Mouse (Mus musculus) hindbrain, embryonic 15.5 days (tissue): ENCODE data around the gene Cacna1e. TPM values are rescaled to one million over a fixed set of nuclear protein-coding genes. Genes with fewer than 3 reads are reported as not detected.

Experiments used
- ATAC-seq: fragments of 200-750 bp; cut with Nextera tagmentation; 2 replicates; pipeline ENCODE4 v1.8.0; 2017; ENCODE audit warnings: low read depth, moderate number of reproducible peaks, moderate TSS enrichment; ENCODE audit not compliant: low FRiP score
- H3K27ac ChIP-seq: fragments of 300-500 bp; sonication (generic); replicated peaks from 2 replicates; pipeline ENCODE4 v1.5.1; 2015; ENCODE audit warnings: mild to moderate bottlenecking, inconsistent platforms
- H3K27me3 ChIP-seq: fragments of 300-500 bp; sonication (generic); 2 replicates; pipeline ENCODE4 v1.6.1; 2015; ENCODE audit warnings: control low read depth, inconsistent platforms
- H3K36me3 ChIP-seq: fragments of 300-500 bp; sonication (generic); 2 replicates; pipeline ENCODE4 v1.6.1; 2015; ENCODE audit warnings: control low read depth, inconsistent platforms
- H3K4me1 ChIP-seq: fragments of 300-500 bp; sonication (generic); replicated peaks from 2 replicates; pipeline ENCODE4 v1.6.1; 2015; ENCODE audit warnings: control low read depth, inconsistent platforms
- H3K4me2 ChIP-seq: fragments of 300-500 bp; sonication (generic); 2 replicates; pipeline ENCODE4 v1.6.1; 2015; ENCODE audit warnings: moderate library complexity, mild to moderate bottlenecking, inconsistent platforms
- H3K4me3 ChIP-seq: fragments of 300-500 bp; sonication (generic); 2 replicates; pipeline ENCODE4 v1.5.1; 2015; ENCODE audit warnings: mild to moderate bottlenecking, inconsistent platforms
- H3K9ac ChIP-seq: fragments of 300-500 bp; sonication (generic); 2 replicates; pipeline ENCODE4 v1.6.1; 2015; ENCODE audit warnings: inconsistent platforms
- H3K9me3 ChIP-seq: fragments of 300-500 bp; sonication (generic); 2 replicates; pipeline ENCODE4 v1.6.1; 2016; ENCODE audit warnings: control low read depth, inconsistent platforms
- WGBS: fragments of 180-500 bp; shearing (Covaris S2); methylation state at CpG from one replicate; pipeline ENCODE4 v1.1.7; 2015; 5-methylcytosine and 5-hydroxymethylcytosine counted together
- polyA plus RNA-seq: library from polyadenylated mRNA; unstranded; fragments of >200 nt; fragmentation: Nextera tagmentation; extraction: Ambion mirVana; gene quantifications from 2 replicates; pipeline ENCODE4 v1.2.1, GENCODE M21; 2015

The Cacna1e gene
- polyA plus RNA-seq, 1 experiment from 2014 or later, result 15.2 TPM

GRCm38 (mm10) chr1:154798771-154799170 lies 85.5 kb downstream of the Cacna1e start:
- Histone ChIP-seq H3K36me3 (no peaks in the 10 kb centered on the region), H3K4me1 (no peaks in the 10 kb centered on the region), H3K9me3 (no peaks in the 10 kb centered on the region), H3K27me3 (no peaks in the 10 kb centered on the region), H3K9ac (no peak overlapping the region), H3K27ac (no peak overlapping the region), H3K4me2 (no peak overlapping the region), H3K4me3 (no peak overlapping the region)
- 83% methylated on average over 2 of the region's 2 CpGs for WGBS
- ATAC-seq, result no peak

- Histone ChIP-seq H3K27me3 (no peaks in the 10 kb centered on the region), H3K9me3 (no peaks in the 10 kb centered on the region), H3K4me2 (no peak overlapping the region), H3K27ac (no peak overlapping the region), H3K36me3 (no peaks in the 10 kb centered on the region), H3K4me1 (0 out of 2 replicates have a peak, but pooled peaks cover 5% of the 10 kb centered on the region), H3K9ac (no peak overlapping the region), H3K4me3 (no peak overlapping the region)
- no peak for ATAC-seq
- WGBS, result 54% methylated on average over 2 of the region's 2 CpGs
These were observed 87.6 kb downstream of the Cacna1e start for GRCm38 (mm10) chr1:154796685-154797084.

- H3K36me3 ChIP-seq, result no peaks in the 10 kb centered on the region
- H3K9ac ChIP-seq, result no peak overlapping the region
- no peak overlapping the region for H3K27ac ChIP-seq
- no peaks in the 10 kb centered on the region for H3K27me3 ChIP-seq
- WGBS, result 88% methylated on average over 8 of the region's 8 CpGs
- no peak for ATAC-seq
- H3K9me3 ChIP-seq, result no peaks in the 10 kb centered on the region
- peaks cover 8% of the 10 kb centered on the region; the same call in 1 of the 2 replicates for H3K4me1 ChIP-seq
- H3K4me3 ChIP-seq, result no peak overlapping the region
- H3K4me2 ChIP-seq, result no peak overlapping the region
These were observed 89.8 kb downstream of the Cacna1e start for GRCm38 (mm10) chr1:154794518-154794951.

- 53% methylated on average over 13 of the region's 13 CpGs for WGBS
- 0 out of 2 replicates have a peak, but pooled peaks have one; percentile 5 for ATAC-seq
- peak overlapping the region; percentile 45 for H3K27ac ChIP-seq
- H3K36me3 ChIP-seq, result no peaks in the 10 kb centered on the region
- peaks cover 17% of the 10 kb centered on the region for H3K4me1 ChIP-seq
- H3K4me3 ChIP-seq, result no peak overlapping the region
- H3K4me2 ChIP-seq, result no peak overlapping the region
- no peaks in the 10 kb centered on the region for H3K9me3 ChIP-seq
- no peak overlapping the region for H3K9ac ChIP-seq
- H3K27me3 ChIP-seq, result no peaks in the 10 kb centered on the region
These were observed 92.6 kb downstream of the Cacna1e start for GRCm38 (mm10) chr1:154791544-154792174.

GRCm38 (mm10) chr1:154788491-154788890 lies 95.8 kb downstream of the Cacna1e start:
- no peak overlapping the region for H3K4me3 ChIP-seq
- H3K9me3 ChIP-seq, result no peaks in the 10 kb centered on the region
- H3K4me1 ChIP-seq, result peaks cover 27% of the 10 kb centered on the region
- H3K27ac ChIP-seq, result no peak overlapping the region
- H3K36me3 ChIP-seq, result no peaks in the 10 kb centered on the region
- H3K27me3 ChIP-seq, result peaks cover 5% of the 10 kb centered on the region; the same call in 1 of the 2 replicates
- peak; percentile 46; the same call in 1 of the 2 replicates for ATAC-seq
- no peak overlapping the region for H3K4me2 ChIP-seq
- 72% methylated on average over 4 of the region's 4 CpGs for WGBS
- H3K9ac ChIP-seq, result no peak overlapping the region

GRCm38 (mm10) chr1:154788069-154788468 lies 96.2 kb downstream of the Cacna1e start:
- no peak overlapping the region for H3K4me2 ChIP-seq
- H3K27ac ChIP-seq, result no peak overlapping the region
- WGBS, result 5% methylated on average over 5 of the region's 5 CpGs
- peaks cover 5% of the 10 kb centered on the region; the same call in 1 of the 2 replicates for H3K27me3 ChIP-seq
- H3K9me3 ChIP-seq, result no peaks in the 10 kb centered on the region
- peak; percentile 72 for ATAC-seq
- H3K36me3 ChIP-seq, result no peaks in the 10 kb centered on the region
- H3K4me1 ChIP-seq, result peaks cover 27% of the 10 kb centered on the region
- no peak overlapping the region for H3K9ac ChIP-seq
- no peak overlapping the region for H3K4me3 ChIP-seq

- Histone ChIP-seq H3K9ac (no peak overlapping the region), H3K9me3 (no peaks in the 10 kb centered on the region), H3K27ac (no peak overlapping the region), H3K4me1 (peaks cover 27% of the 10 kb centered on the region), H3K36me3 (no peaks in the 10 kb centered on the region), H3K27me3 (peaks cover 5% of the 10 kb centered on the region; the same call in 1 of the 2 replicates), H3K4me3 (no peak overlapping the region), H3K4me2 (no peak overlapping the region)
- 72% methylated on average over 5 of the region's 5 CpGs for WGBS
- ATAC-seq, result no peak
These were observed 96.9 kb downstream of the Cacna1e start for GRCm38 (mm10) chr1:154787418-154787817.

- Histone ChIP-seq H3K9me3 (no peaks in the 10 kb centered on the region), H3K27ac (no peak overlapping the region), H3K27me3 (peaks cover 5% of the 10 kb centered on the region; the same call in 1 of the 2 replicates), H3K4me2 (no peak overlapping the region), H3K4me3 (no peak overlapping the region), H3K9ac (no peak overlapping the region), H3K4me1 (peaks cover 20% of the 10 kb centered on the region), H3K36me3 (no peaks in the 10 kb centered on the region)
- 4% methylated on average over 4 of the region's 4 CpGs for WGBS
- ATAC-seq, result peak; percentile 47; the same call in 1 of the 2 replicates
These were observed 98.0 kb downstream of the Cacna1e start for GRCm38 (mm10) chr1:154786243-154786669.

GRCm38 (mm10) chr1:154784862-154785261 lies 99.4 kb downstream of the Cacna1e start:
- no peak overlapping the region for H3K27ac ChIP-seq
- 26% methylated on average over 12 of the region's 12 CpGs for WGBS
- ATAC-seq, result no peak
- no peak overlapping the region for H3K4me3 ChIP-seq
- H3K36me3 ChIP-seq, result no peaks in the 10 kb centered on the region
- H3K4me2 ChIP-seq, result no peak overlapping the region
- peaks cover 19% of the 10 kb centered on the region for H3K4me1 ChIP-seq
- no peaks in the 10 kb centered on the region for H3K9me3 ChIP-seq
- peaks cover 5% of the 10 kb centered on the region; the same call in 1 of the 2 replicates for H3K27me3 ChIP-seq
- H3K9ac ChIP-seq, result no peak overlapping the region

- no peak overlapping the region for H3K4me3 ChIP-seq
- 85% methylated on average over 1 of the region's 1 CpGs for WGBS
These were observed 100.8 kb downstream of the Cacna1e start for GRCm38 (mm10) chr1:154783521-154783920.

GRCm38 (mm10) chr1:154779908-154780514 lies 104.3 kb downstream of the Cacna1e start:
- H3K4me3 ChIP-seq, result no peak overlapping the region
- H3K36me3 ChIP-seq, result no peaks in the 10 kb centered on the region
- H3K27ac ChIP-seq, result no peak overlapping the region
- H3K4me1 ChIP-seq, result peaks cover 4% of the 10 kb centered on the region
- no peak for ATAC-seq
- no peaks in the 10 kb centered on the region for H3K27me3 ChIP-seq
- H3K4me2 ChIP-seq, result no peak overlapping the region
- no peak overlapping the region for H3K9ac ChIP-seq
- no peaks in the 10 kb centered on the region for H3K9me3 ChIP-seq
- WGBS, result 66% methylated on average over 11 of the region's 11 CpGs

More at GRCm38 (mm10) chr1:154783521-154783920, 100.8 kb downstream of the Cacna1e start:
- no peak overlapping the region for H3K27ac ChIP-seq
- H3K27me3 ChIP-seq, result peaks cover 5% of the 10 kb centered on the region; the same call in 1 of the 2 replicates
- H3K9me3 ChIP-seq, result no peaks in the 10 kb centered on the region
- peaks cover 13% of the 10 kb centered on the region for H3K4me1 ChIP-seq
- no peak for ATAC-seq
- no peak overlapping the region for H3K4me2 ChIP-seq
- no peaks in the 10 kb centered on the region for H3K36me3 ChIP-seq
- H3K9ac ChIP-seq, result no peak overlapping the region

GRCm38 (mm10) chr1:154776344-154776743 lies 108.0 kb downstream of the Cacna1e start:
- no peaks in the 10 kb centered on the region for H3K4me1 ChIP-seq
- ATAC-seq, result no peak
- 64% methylated on average over 4 of the region's 4 CpGs for whole genome bisulfite sequencing
- no peaks in the 10 kb centered on the region for H3K9me3 ChIP-seq
- H3K9ac ChIP-seq, result no peak overlapping the region
- no peak overlapping the region for H3K4me3 ChIP-seq
- no peak overlapping the region for H3K27ac ChIP-seq
- no peak overlapping the region for H3K4me2 ChIP-seq
- H3K36me3 ChIP-seq, result no peaks in the 10 kb centered on the region
- no peaks in the 10 kb centered on the region for H3K27me3 ChIP-seq
